Mouse (Mus musculus) MEL (cell line): ENCODE measurements around the gene Nampt. TPM values are rescaled to one million over a fixed set of nuclear protein-coding genes. Genes with fewer than 3 reads are reported as not detected.
A peak's percentile ranks its signal among the peaks of the same experiment; 100 is the strongest.

Experiments used
- DNase-seq: peaks from one replicate; pipeline ENCODE4 v3.0.0; 2011; ENCODE audit warnings: low read depth, low spot score
- H3K27ac ChIP-seq: 2 replicates; pipeline ENCODE4 v1.5.1; 2012; ENCODE audit warnings: low read depth, mild to moderate bottlenecking, control low read depth, low read length, moderate library complexity; ENCODE audit not compliant: control insufficient read depth
- H3K27me3 ChIP-seq, 2 experiments: fragments of 150-350 bp in 1 of 2; sonication (generic) in 1 of 2; 2 replicates each; pipeline ENCODE4 v1.6.1; 2012; ENCODE audit warnings: low read length in 2 of 2, mild to moderate bottlenecking in 2 of 2, improper control_type of control experiment in 1 of 2, moderate library complexity in 1 of 2; ENCODE audit not compliant: insufficient read depth in 2 of 2, control insufficient read depth in 1 of 2
- H3K36me3 ChIP-seq, 2 experiments: 2 replicates each; pipeline ENCODE4 v1.6.1; 2012 to 2014; ENCODE audit warnings: low read length in 2 of 2, improper control_type of control experiment in 1 of 2, inconsistent platforms in 1 of 2, mild to moderate bottlenecking in 1 of 2; ENCODE audit not compliant: insufficient read depth in 2 of 2, control insufficient read depth in 1 of 2
- H3K4me1 ChIP-seq, 2 experiments: fragments of 150-350 bp in 1 of 2; sonication (generic) in 1 of 2; 2 replicates each; pipeline ENCODE4 v1.6.1; 2012; ENCODE audit warnings: low read length in 2 of 2, improper control_type of control experiment in 1 of 2, mild to moderate bottlenecking in 1 of 2; ENCODE audit not compliant: insufficient read depth in 2 of 2, control insufficient read depth in 1 of 2
- H3K4me3 ChIP-seq, 2 experiments: fragments of 150-350 bp in 1 of 2; sonication (generic) in 1 of 2; 2 replicates each; pipeline ENCODE4 v1.5.1; 2012; ENCODE audit warnings: low read depth in 2 of 2, low read length in 2 of 2, mild to moderate bottlenecking in 2 of 2, moderate library complexity in 2 of 2, control low read depth in 1 of 2, improper control_type of control experiment in 1 of 2; ENCODE audit not compliant: control insufficient read depth in 1 of 2, insufficient read depth in 1 of 2
- H3K79me2 ChIP-seq: 2 replicates; pipeline ENCODE4 v1.6.1; 2012; ENCODE audit warnings: mild to moderate bottlenecking, low read length, moderate library complexity; ENCODE audit not compliant: control insufficient read depth, poor library complexity, insufficient read depth
- H3K9ac ChIP-seq: 2 replicates; pipeline ENCODE4 v1.6.1; 2012; ENCODE audit warnings: low read depth, mild to moderate bottlenecking, control low read depth, low read length, moderate library complexity; ENCODE audit not compliant: control insufficient read depth, poor library complexity, severe bottlenecking
- H3K9me3 ChIP-seq: fragments of 150-350 bp; sonication (generic); replicated peaks from 2 replicates; pipeline ENCODE4 v1.6.1; 2012; ENCODE audit warnings: mild to moderate bottlenecking, low read length, improper control_type of control experiment, moderate library complexity; ENCODE audit not compliant: insufficient read depth
- BHLHE40 ChIP-seq: IDR thresholded peaks from 2 replicates; pipeline ENCODE4 v1.6.1; 2012; ENCODE audit warnings: low read depth, mild to moderate bottlenecking, inconsistent platforms, low read length, improper control_type of control experiment, borderline replicate concordance
- CHD1 ChIP-seq: IDR thresholded peaks from 2 replicates; pipeline ENCODE4 v1.6.1; 2012; ENCODE audit warnings: low read depth, mild to moderate bottlenecking, inconsistent platforms, low read length, improper control_type of control experiment
- CHD2 ChIP-seq: IDR thresholded peaks from 2 replicates; pipeline ENCODE4 v1.6.1; 2011; ENCODE audit warnings: low read length, improper control_type of control experiment
- E2F4 ChIP-seq: IDR thresholded peaks from 2 replicates; pipeline ENCODE4 v1.6.1; 2011; ENCODE audit warnings: low read depth, low read length, improper control_type of control experiment, borderline replicate concordance
- ELF1 ChIP-seq: IDR thresholded peaks from 2 replicates; pipeline ENCODE4 v1.6.1; 2014; ENCODE audit warnings: low read depth, mild to moderate bottlenecking, inconsistent platforms, low read length, improper control_type of control experiment, moderate library complexity
- EP300 ChIP-seq, 2 experiments: IDR thresholded peaks; 2 replicates each; pipeline ENCODE4 v1.6.1; 2011; ENCODE audit warnings: improper control_type of control experiment in 2 of 2, low read length in 2 of 2, low read depth in 1 of 2, mild to moderate bottlenecking in 1 of 2
- ETS1 ChIP-seq: IDR thresholded peaks from 2 replicates; pipeline ENCODE4 v1.6.1; 2012; ENCODE audit warnings: low read depth, mild to moderate bottlenecking, inconsistent platforms, low read length, improper control_type of control experiment, moderate library complexity
- GABPA ChIP-seq: IDR thresholded peaks from 2 replicates; pipeline ENCODE4 v1.6.1; 2012; ENCODE audit warnings: low read depth, mild to moderate bottlenecking, inconsistent platforms, low read length, improper control_type of control experiment, moderate library complexity
- GATA1 ChIP-seq: IDR thresholded peaks from 2 replicates; pipeline ENCODE4 v1.6.1; 2011; ENCODE audit warnings: low read depth, low read length, improper control_type of control experiment
- HCFC1 ChIP-seq: IDR thresholded peaks from 2 replicates; pipeline ENCODE4 v1.6.1; 2012; ENCODE audit warnings: low read depth, mild to moderate bottlenecking, inconsistent platforms, low read length, improper control_type of control experiment, moderate library complexity
- JUND ChIP-seq: IDR thresholded peaks from 2 replicates; pipeline ENCODE4 v1.6.1; 2011; ENCODE audit warnings: low read depth, mild to moderate bottlenecking, improper control_type of control experiment, low read length
- KAT2A ChIP-seq: conservative IDR thresholded peaks from 2 replicates; pipeline ENCODE4 v1.6.1; 2012; ENCODE audit warnings: low read depth, low read length, improper control_type of control experiment, inconsistent platforms
- MAFK ChIP-seq: IDR thresholded peaks from 2 replicates; pipeline ENCODE4 v1.6.1; 2011; ENCODE audit warnings: low read depth, mild to moderate bottlenecking, low read length, improper control_type of control experiment, borderline replicate concordance
- MXI1 ChIP-seq: IDR thresholded peaks from 2 replicates; pipeline ENCODE4 v1.6.1; 2011; ENCODE audit warnings: mild to moderate bottlenecking, low read depth, low read length, improper control_type of control experiment
- MYC ChIP-seq: IDR thresholded peaks from 2 replicates; pipeline ENCODE4 v1.6.1; 2011; ENCODE audit warnings: low read depth, mild to moderate bottlenecking, low read length, improper control_type of control experiment, moderate library complexity
- NELFE ChIP-seq: IDR thresholded peaks from 2 replicates; pipeline ENCODE4 v1.6.1; 2011; ENCODE audit warnings: low read depth, low read length, improper control_type of control experiment
- NRF1 ChIP-seq: IDR thresholded peaks from 2 replicates; pipeline ENCODE4 v1.6.1; 2014; ENCODE audit warnings: low read depth, mild to moderate bottlenecking, inconsistent platforms, low read length, improper control_type of control experiment, moderate library complexity; ENCODE audit not compliant: poor library complexity, insufficient read depth, severe bottlenecking
- POLR2A ChIP-seq, 2 experiments: IDR thresholded peaks; 2 replicates each; pipeline ENCODE4 v1.6.1; 2011 to 2012; ENCODE audit warnings: low read length in 2 of 2, mild to moderate bottlenecking in 2 of 2, control low read depth in 1 of 2, improper control_type of control experiment in 1 of 2, low read depth in 1 of 2, moderate library complexity in 1 of 2; ENCODE audit not compliant: control insufficient read depth in 1 of 2, insufficient read depth in 1 of 2, poor library complexity in 1 of 2
- RAD21 ChIP-seq: IDR thresholded peaks from 2 replicates; pipeline ENCODE4 v1.6.1; 2011; ENCODE audit warnings: mild to moderate bottlenecking, low read depth, low read length, improper control_type of control experiment
- RCOR1 ChIP-seq: IDR thresholded peaks from 2 replicates; pipeline ENCODE4 v1.6.1; 2012; ENCODE audit warnings: low read depth, mild to moderate bottlenecking, inconsistent platforms, low read length, improper control_type of control experiment
- SIN3A ChIP-seq: IDR thresholded peaks from 2 replicates; pipeline ENCODE4 v1.6.1; 2012; ENCODE audit warnings: low read length, improper control_type of control experiment, inconsistent platforms
- TAL1 ChIP-seq: IDR thresholded peaks from 2 replicates; pipeline ENCODE4 v1.6.1; 2012; ENCODE audit warnings: mild to moderate bottlenecking, inconsistent platforms, low read length, moderate library complexity, mixed read lengths
- TBP ChIP-seq: IDR thresholded peaks from 2 replicates; pipeline ENCODE4 v1.8.0; 2011; ENCODE audit warnings: low read depth, low read length, improper control_type of control experiment
- UBTF ChIP-seq: IDR thresholded peaks from 2 replicates; pipeline ENCODE4 v1.6.1; 2012; ENCODE audit warnings: low read depth, mild to moderate bottlenecking, inconsistent platforms, low read length, improper control_type of control experiment, moderate library complexity, borderline replicate concordance; ENCODE audit not compliant: insufficient read depth
- USF1 ChIP-seq: IDR thresholded peaks from 2 replicates; pipeline ENCODE4 v1.6.1; 2014; ENCODE audit warnings: low read depth, mild to moderate bottlenecking, inconsistent platforms, low read length, improper control_type of control experiment, moderate library complexity
- USF2 ChIP-seq, 2 experiments: IDR thresholded peaks; 2 replicates each; pipeline ENCODE4 v1.6.1; 2011 to 2012; ENCODE audit warnings: improper control_type of control experiment in 2 of 2, low read length in 2 of 2, borderline replicate concordance in 1 of 2, inconsistent platforms in 1 of 2, low read depth in 1 of 2, mild to moderate bottlenecking in 1 of 2; ENCODE audit not compliant: insufficient read depth in 1 of 2
- ZC3H11A ChIP-seq: IDR thresholded peaks from 2 replicates; pipeline ENCODE4 v1.6.1; 2012; ENCODE audit warnings: low read depth, mild to moderate bottlenecking, inconsistent platforms, low read length, improper control_type of control experiment
- ZKSCAN1 ChIP-seq: IDR thresholded peaks from 2 replicates; pipeline ENCODE4 v1.6.1; 2012; ENCODE audit warnings: low read depth, mild to moderate bottlenecking, inconsistent platforms, low read length, improper control_type of control experiment, moderate library complexity
- ZMIZ1 ChIP-seq: IDR thresholded peaks from 2 replicates; pipeline ENCODE4 v1.6.1; 2012; ENCODE audit warnings: low read depth, mild to moderate bottlenecking, inconsistent platforms, low read length, improper control_type of control experiment, moderate library complexity
- ZNF384 ChIP-seq: IDR thresholded peaks from 2 replicates; pipeline ENCODE4 v1.6.1; 2012; ENCODE audit warnings: low read depth, mild to moderate bottlenecking, inconsistent platforms, low read length, improper control_type of control experiment
- polyA plus RNA-seq, 2 experiments: library from polyadenylated mRNA; stranded (reverse) in 1 of 2; unstranded in 1 of 2; fragments of >175 nt in 1 of 2; fragments of >200 nt in 1 of 2; gene quantifications; 2 replicates each; pipeline versions ENCODE4 v1.2.1 to v1.2.4; 2012; ENCODE audit warnings: low replicate concordance in 2 of 2, low read depth in 1 of 2; ENCODE audit not compliant: insufficient read length in 2 of 2, insufficient read depth in 1 of 2, missing spikeins in 1 of 2
- total RNA-seq: library from RNA; depleted of rRNA; stranded (reverse); fragments of 300-350 nt; gene quantifications from 2 replicates; pipeline ENCODE4 v1.2.3, GENCODE M21; 2012

Gene Nampt
- total and polyA plus RNA-seq, 3 experiments = 23.0 to 74.6 (median 40.9) TPM

DNA sequence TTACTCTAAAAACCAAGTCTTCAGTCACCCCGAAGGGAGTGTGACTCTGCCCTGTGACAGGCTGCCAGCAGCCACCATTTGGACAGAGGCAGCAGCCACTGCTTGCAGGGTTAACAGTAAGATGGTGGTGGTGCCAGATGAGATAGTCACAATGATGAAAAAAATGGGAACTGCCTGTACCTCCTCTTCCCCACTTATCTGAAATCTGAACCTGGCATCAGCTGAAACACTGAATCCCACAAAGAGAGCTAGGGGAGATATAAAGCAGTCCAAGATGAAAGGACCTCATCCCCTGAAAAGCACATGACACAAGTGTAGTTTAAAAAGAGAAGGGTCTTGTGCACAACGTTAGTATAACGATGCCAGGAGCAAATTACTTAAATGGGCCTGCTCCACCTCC is 21.9 kb upstream of the Nampt start:
- peaks cover 9 to 16% of the 10 kb centered on the region in 2 experiments for H3K4me1 ChIP-seq
- TF ChIP-seq RAD21 = no peak
- TF ChIP-seq TAL1 = no peak
- peak; percentile 43; the same call in 1 of the 2 replicates for TF ChIP-seq MXI1
- TF ChIP-seq UBTF = no peak
- TF ChIP-seq JUND = no peak
- peak; percentile 38; the same call in 1 of the 2 replicates for TF ChIP-seq RCOR1
- no peak for TF ChIP-seq POLR2A (IDR thresholded peaks at IDR 0.05; ENCODE audit: control insufficient read depth in 1 of 2, insufficient read depth in 1 of 2, low read depth in 1 of 2, low read length in 2 of 2, poor library complexity in 1 of 2)
- TF ChIP-seq ELF1 = no peak
- TF ChIP-seq CHD2 = no peak
- TF ChIP-seq ZNF384 = peak; percentile 78
- no peak for TF ChIP-seq NRF1
- TF ChIP-seq GABPA = no peak
- TF ChIP-seq EP300 (IDR thresholded peaks at IDR 0.05; ENCODE audit: low read depth in 1 of 2, low read length in 2 of 2) = peak in 1 of 2 experiments; percentile 37; a peak in 2 of 4 replicates
- no peak for TF ChIP-seq ZKSCAN1
- no peak for TF ChIP-seq TBP
- peak; percentile 36; the same call in 1 of the 2 replicates for TF ChIP-seq SIN3A
- no peak for TF ChIP-seq BHLHE40
- TF ChIP-seq ZC3H11A = 0 out of 2 replicates have a peak, but pooled peaks have one; percentile 33
- no peak for TF ChIP-seq CHD1
- no peak for TF ChIP-seq E2F4
- no peak for TF ChIP-seq ZMIZ1
- no peak for TF ChIP-seq HCFC1
- TF ChIP-seq MAFK = no peak
- TF ChIP-seq GATA1 = peak; percentile 49
- TF ChIP-seq KAT2A = no peak
- peak; percentile 87 for TF ChIP-seq ETS1
- TF ChIP-seq USF2 (IDR thresholded peaks at IDR 0.05; ENCODE audit: borderline replicate concordance in 1 of 2, insufficient read depth in 1 of 2, low read depth in 1 of 2, low read length in 2 of 2) = no peak
- no peak for TF ChIP-seq MYC
- no peak for TF ChIP-seq USF1
- no peak for TF ChIP-seq NELFE
- TF ChIP-seq, all 39 proteins: peak for 8
- DNase-seq = peak; percentile 42
- Histone ChIP-seq H3K4me3 (no peak overlapping the region), H3K9me3 (no peaks in the 10 kb centered on the region), H3K79me2 (no peaks in the 10 kb centered on the region), H3K27ac (no peak overlapping the region), H3K36me3 (peaks cover 0 to 6% of the 10 kb centered on the region in 2 experiments; a peak in 2 of 4 replicates), H3K27me3 (no peaks in the 10 kb centered on the region), H3K9ac (no peak overlapping the region)
